Mouse (Mus musculus): Measurements from ENCODE around the gene Mup15. TPM values are rescaled to one million over a fixed set of nuclear protein-coding genes. Genes with fewer than 3 reads are reported as not detected.
"Not testable (repeated sequence)": the region's sequence is repeated elsewhere in the genome, so short reads cannot be mapped to it uniquely, and the experiment has no call there.

Gene Mup15
- total RNA-seq (2018; cell fraction: chromatin; rRNA removed): not detected
- total RNA-seq (2018; cell fraction: cytosol; rRNA removed): not detected
- total RNA-seq (2018; cell fraction: nucleus; rRNA removed): not detected
- not detected in 3 replicates for polyA plus RNA-seq (2018)

GRCm38 (mm10) chr4:61439643-61440042, at the start of gene Mup15:
Gene Mup15, minus strand, starts transcription at chr4:61439743.
- WGBS (ENCODE audit: missing documents): no CpG with 5 or more reads among the region's 4 CpGs
- not testable (repeated sequence) for H3K79me2 ChIP-seq (ENCODE audit: inconsistent target); H3K27ac ChIP-seq; H3K36me3 ChIP-seq (ENCODE audit: inconsistent target); H3K4me3 ChIP-seq (ENCODE audit: inconsistent target)

Other genes starting within 250 kb of the Mup15 start
- not detected in 3 replicates for gene Mup13, start 211.5 kb downstream of the Mup15 start, polyA plus RNA-seq (2018)
- gene Mup14, start 135.7 kb downstream of the Mup15 start, polyA plus RNA-seq (2018): not detected in 3 replicates
- not detected in 3 replicates for gene Mup16, start 79.8 kb upstream of the Mup15 start, polyA plus RNA-seq (2018)
- gene Mup17, start 156.1 kb upstream of the Mup15 start, polyA plus RNA-seq (2018): not detected in 3 replicates
- not detected in 3 replicates for gene Mup18, start 234.4 kb upstream of the Mup15 start, polyA plus RNA-seq (2018)

Measured in macrophage (primary cell).